Mouse (Mus musculus) adrenal gland (tissue): ENCODE measurements around the gene Duxbl3.
"Not testable (repeated sequence)": the region's sequence is repeated elsewhere in the genome, so short reads cannot be mapped to it uniquely, and the experiment has no call there.

Experiments used
- intact Hi-C: fragments of 180-260 bp; cut with DNase I; formaldehyde crosslinking; loops from one replicate; pipeline ENCODE4 v1.15.1; 2025
- long read RNA-seq, 2 experiments: library from polyadenylated mRNA; unstranded; transcript quantifications; one replicate each; pipeline ENCODE4 v2.0.0; 2020; ENCODE audit warnings: borderline replicate concordance in 1 of 2; ENCODE audit not compliant: insufficient replicate concordance in 1 of 2

The Duxbl3 gene
- long read RNA-seq, experiment 1 = 0 reads
- long read RNA-seq, experiment 2 = 0 reads

DNA sequence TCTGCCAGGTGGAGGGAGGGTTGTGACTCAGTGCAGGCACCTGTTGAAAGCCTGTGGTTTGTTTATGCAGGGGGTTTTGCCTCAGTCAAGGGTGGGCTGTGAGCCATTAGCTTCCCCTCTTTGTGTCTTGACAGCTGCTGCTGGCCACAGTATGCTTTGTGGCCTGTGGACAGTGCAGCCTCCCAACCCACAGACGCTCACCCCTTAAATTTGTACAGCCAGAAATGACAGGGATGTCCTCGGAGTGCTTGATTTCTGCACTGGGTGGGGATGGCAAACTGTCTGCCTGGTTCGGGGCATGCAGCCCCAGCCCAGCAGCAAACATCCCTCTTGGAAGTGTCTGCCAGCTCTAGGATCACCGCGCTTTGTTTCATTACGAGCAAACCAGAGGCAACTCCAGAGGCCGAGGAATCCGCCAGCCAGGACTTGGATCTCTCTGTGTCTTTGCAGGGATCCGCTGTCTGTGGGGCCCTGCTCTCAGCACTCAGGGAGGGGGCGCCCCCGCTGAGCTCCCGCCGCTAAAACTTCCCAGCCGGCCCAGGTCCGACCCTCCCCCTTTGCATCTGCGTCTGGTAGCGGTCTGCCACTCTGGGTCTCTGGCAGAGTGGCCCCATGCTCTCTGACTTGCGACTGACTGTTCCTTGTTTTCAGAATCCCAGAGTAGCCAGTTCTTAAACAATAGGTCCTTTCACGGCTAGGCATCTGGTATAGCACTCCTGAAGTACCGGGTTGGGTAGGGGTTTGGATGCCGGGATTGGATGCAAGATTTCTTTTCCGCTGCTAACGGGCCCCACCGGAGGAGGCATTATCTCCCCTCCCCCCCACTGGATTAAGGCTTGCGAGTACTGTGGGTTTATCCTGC lies at the start of gene Duxbl3:
Gene Duxbl3 (plus strand): TSS at position 207 of the 862 bp plus-strand sequence.
- intact Hi-C loops = not testable (repeated sequence)

DNA sequence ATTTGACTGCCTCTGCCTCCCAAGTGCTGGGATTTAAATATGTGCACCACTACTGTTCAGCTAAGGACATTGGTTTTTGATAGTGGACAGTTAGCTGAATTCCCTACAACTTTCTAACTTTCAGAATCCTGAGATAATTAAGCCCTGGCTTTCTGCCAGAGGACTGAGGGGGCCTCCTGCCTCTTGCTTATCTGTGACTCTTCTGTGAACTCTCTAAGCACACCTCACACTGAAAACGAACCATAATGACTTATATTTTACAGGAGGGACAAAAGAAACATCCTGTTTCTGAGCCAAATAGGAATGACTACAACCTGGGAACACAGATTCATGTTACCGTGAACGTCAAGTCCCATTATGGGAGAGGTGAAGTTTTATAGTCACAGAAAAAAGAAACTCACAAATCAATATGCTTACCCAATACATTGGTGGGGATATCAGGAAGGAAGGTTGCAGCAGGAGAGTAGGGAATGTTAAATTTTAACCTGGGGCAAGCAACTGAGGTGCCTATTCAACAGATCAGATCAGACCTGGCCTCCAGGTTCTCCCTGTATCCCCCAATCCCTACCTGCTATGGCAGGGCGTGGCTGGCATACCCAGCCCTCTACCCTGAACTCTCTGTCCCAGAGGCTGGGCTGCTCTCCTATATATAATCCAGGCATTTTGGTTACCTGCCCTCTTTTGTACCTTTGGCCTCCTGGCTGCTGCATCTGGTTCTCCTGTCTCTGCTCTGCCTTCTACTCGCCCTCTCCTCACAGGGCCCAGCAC lies 41.3 kb upstream of the Duxbl3 start:
- intact Hi-C loops = not testable (repeated sequence)

DNA sequence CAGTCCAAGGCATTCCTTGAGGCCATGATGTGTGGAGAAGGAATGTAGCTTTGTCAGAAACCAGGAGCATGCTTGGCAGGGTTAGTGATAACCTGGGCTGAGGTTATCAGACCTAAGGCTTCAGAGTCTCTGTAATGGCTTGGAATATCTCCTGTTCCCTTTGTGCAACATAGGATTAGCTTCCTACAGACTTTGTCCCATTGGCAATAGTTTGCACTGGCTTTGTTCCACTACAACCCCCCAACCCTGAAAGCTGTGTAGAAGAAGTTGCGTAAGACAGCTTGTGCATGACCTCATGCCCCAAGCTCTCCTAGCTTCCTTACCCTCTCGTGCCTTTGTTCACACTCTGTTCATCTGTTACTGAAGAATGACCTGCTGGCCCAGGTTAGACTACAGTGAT lies 20.6 kb upstream of the Duxbl3 start:
- intact Hi-C loops = not testable (repeated sequence)

DNA sequence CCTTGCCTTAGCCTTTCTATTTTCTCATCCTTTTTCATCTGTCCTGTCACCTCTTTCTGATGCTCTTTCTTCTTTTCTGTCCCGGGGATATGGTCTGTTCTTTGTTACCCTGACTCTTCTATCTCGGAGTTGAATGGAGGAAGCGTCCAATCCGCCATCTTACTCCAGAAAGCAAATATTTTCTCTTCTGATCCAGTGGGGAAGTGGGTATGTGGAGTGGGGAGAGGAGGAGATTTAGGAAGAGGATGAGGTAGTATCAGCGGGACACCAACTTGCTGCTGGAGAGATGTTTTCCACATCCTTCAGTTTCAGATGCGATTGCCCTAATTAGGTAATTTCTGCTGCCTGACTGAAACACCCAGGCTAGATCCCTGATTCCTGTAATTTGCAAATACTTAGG lies 967 bp downstream of the Duxbl3 start:
- intact Hi-C loops = not testable (repeated sequence)

DNA sequence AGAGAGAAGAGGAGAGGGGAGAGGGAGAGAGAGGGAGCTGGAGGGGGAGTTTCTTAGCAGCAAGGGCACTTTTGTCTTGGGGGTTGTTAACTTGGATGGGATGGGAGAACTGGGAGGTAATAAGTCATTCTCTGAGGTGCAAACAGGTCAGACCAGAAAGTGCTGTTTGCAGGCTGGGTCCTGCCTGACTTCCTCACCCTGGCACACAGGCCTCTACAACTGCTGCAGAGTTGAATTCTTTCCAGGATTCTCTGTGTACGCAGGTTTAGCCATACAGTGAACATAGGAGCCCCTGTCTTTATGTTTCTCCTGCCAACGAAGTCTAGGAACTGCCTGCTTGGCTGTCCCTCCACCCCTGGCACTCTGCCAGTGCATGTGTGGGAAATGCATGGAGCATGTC lies 29.0 kb downstream of the Duxbl3 start:
- intact Hi-C loops = not testable (repeated sequence)

DNA sequence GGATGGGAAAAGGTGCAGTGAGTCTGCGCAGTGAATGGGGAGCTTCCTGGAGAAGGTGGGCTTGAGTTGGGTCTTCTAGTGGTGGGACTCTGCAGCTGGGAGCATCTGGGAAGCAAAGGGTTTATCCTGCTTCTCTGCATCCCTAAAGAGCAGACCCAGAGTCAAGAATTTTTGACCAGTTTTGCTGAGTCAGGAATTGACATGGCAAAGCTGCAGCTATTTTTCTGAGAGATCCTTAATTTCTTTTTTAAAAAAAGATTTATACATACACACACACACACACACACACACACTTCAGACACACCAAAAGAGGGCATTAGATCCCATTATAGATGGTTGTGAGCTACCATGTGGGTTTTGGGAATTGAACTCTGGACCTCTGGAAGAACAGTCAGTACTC lies 36.1 kb downstream of the Duxbl3 start:
- intact Hi-C loops = no loop called here

DNA sequence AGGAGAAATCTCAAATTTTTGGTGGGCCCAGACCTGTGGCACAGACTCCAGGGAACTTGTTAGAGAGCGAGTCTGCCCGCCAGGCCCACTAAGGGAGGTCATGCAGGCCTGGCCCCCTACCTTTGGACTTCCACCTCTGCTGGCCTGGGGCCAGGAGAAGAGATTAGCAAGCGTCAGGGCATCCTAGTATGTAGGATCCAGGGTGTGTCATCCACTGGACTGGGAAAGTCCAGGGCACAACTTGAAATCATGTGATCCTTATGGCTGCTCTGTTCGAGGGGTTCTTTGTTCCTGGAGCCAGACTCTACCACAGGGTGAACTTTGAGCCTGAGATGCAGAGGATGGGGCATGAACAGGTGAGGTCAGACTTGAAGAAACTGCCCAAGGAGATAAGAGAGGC lies 39.3 kb downstream of the Duxbl3 start:
- intact Hi-C loops = no loop called here

DNA sequence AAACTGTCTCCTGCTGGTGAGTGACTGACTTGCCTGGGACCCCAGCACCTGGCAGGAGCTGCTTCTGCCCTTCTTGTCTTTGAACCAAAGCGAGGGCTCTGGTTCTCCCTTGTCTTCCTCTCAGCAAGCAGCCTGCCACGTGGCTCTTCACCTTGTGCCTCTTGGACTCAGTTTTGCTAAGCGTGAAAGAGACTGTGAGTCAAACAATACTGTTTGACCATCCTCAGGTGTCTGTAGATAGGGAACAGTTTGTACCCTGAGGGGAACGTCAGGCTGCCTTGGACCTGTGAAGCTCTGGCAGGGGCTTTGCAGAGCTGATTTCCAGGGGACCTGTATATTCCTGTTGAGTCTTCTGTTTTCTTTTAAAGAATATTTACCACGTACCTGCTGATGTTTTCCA lies 39.7 kb downstream of the Duxbl3 start:
- intact Hi-C loops = no loop called here

DNA sequence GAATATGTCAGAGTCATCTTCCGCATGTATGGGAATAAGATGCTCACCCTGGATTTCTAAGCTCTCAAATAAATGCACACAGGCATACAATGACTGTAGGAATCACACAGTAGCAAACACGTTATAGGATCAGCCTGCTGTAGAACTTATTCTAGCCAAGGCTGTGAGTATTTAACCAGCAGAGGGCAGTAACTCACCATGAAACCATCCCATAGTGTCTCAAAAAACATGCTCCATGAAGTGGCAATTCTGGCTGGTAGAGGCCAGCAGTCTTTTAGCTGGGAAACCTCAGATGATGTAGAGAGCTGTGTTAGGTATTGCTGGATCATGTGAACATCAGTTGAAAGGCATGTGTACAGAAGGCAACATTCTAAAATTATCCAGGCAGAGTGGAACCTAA lies 45.3 kb downstream of the Duxbl3 start:
- intact Hi-C loops = no loop called here

DNA sequence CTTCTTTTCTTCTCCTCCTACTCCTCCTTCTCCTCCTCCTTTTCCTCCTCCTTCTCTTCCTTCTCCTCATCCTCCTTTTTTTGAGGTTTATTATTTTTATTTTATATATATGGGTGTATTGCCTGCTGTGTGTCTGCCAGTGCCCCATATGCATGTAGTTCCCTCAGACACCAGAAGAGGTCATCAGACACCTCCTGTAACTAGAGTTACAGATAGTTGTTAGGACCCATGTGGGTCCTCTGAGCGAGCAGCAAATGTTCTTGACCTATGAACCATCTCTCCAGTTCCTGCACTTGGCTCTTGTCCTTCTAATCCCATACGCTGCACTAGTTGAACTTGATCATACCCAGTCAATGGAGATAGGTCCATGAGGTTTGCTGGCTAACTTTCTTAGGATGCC lies 48.3 kb downstream of the Duxbl3 start:
- intact Hi-C loops = no loop called here

DNA sequence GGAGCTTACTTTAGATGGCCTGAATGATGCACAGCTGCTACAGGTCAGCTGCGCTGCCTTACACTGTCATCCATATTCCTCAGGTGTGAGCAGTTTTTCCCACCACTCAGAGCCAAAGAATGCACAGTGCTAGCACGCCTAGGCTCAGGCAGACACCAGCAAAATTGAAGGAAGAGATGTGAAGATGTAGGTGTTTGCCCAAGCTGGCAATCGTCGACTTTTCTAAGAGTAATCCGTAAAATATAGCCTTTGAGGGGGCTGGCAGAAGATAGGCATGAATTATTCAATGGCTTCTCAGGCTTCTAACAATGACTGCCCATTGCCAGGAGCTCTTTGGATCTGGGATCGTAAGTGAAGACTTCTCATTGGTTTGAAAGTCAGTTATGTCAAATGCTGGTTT lies 51.1 kb downstream of the Duxbl3 start:
- intact Hi-C loops = no loop called here

DNA sequence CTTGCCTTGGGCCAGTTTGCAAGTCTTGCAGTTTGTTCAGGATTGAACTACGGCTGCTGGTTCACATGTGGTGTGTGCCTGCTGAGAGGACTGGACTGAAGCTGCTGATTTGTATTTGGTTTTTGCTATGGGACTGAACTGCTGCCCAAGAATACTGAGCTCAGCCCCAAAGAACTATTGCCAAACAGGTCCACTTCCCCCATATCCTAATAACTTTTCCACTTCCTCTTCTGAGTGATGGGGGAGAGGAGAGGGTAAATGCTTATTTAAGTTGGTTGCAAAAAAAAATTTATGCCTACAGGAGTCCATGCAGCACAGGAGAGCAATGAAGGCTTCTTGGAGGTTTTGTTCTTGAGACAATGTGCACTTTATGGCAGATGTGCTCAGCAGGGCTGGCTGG lies 51.7 kb downstream of the Duxbl3 start:
- intact Hi-C loops = no loop called here

DNA sequence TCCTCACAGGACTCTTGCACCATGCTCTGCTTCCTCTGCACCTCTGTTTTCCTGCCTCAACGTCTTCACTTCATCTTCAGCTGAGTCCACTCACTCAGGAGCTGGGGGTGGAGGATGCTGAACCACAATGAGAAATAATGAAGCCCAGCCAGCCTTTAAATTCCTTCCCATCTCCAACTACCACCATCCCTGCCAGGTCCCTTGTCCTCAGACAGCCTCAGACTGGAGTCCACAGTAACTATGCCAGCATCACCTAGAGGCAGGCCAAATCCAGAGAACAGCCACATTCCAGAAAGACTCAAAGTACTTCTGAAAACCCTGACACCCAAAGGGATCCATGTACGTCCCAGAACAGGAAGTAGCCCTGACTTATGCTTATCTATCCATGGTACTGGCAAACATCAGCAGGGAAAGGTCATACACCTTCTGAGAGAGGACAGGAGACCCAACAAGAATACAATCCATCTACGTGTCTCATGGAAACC lies 58.5 kb downstream of the Duxbl3 start:
- intact Hi-C loops = no loop called here
